Mouse (Mus musculus) MEL (cell line): ENCODE measurements at regions not wholly inside any gene's neighbourhood (a gene's known extent, or its start where the extent isn't known, plus 50 kb on each side); places are given as distances from the start of the nearest gene placed in this dataset.

Source experiments
- DNase-seq: peaks from one replicate; pipeline ENCODE4 v3.0.0; 2011; ENCODE audit warnings: low read depth, low spot score
- H3K27ac ChIP-seq: 2 replicates; pipeline ENCODE4 v1.5.1; 2012; ENCODE audit warnings: low read depth, mild to moderate bottlenecking, control low read depth, low read length, moderate library complexity; ENCODE audit not compliant: control insufficient read depth
- H3K27me3 ChIP-seq, 2 experiments: fragments of 150-350 bp in 1 of 2; sonication (generic) in 1 of 2; 2 replicates each; pipeline ENCODE4 v1.6.1; 2012; ENCODE audit warnings: low read length in 2 of 2, mild to moderate bottlenecking in 2 of 2, improper control_type of control experiment in 1 of 2, moderate library complexity in 1 of 2; ENCODE audit not compliant: insufficient read depth in 2 of 2, control insufficient read depth in 1 of 2
- H3K36me3 ChIP-seq, 2 experiments: 2 replicates each; pipeline ENCODE4 v1.6.1; 2012 to 2014; ENCODE audit warnings: low read length in 2 of 2, improper control_type of control experiment in 1 of 2, inconsistent platforms in 1 of 2, mild to moderate bottlenecking in 1 of 2; ENCODE audit not compliant: insufficient read depth in 2 of 2, control insufficient read depth in 1 of 2
- H3K4me1 ChIP-seq, 2 experiments: fragments of 150-350 bp in 1 of 2; sonication (generic) in 1 of 2; 2 replicates each; pipeline ENCODE4 v1.6.1; 2012; ENCODE audit warnings: low read length in 2 of 2, improper control_type of control experiment in 1 of 2, mild to moderate bottlenecking in 1 of 2; ENCODE audit not compliant: insufficient read depth in 2 of 2, control insufficient read depth in 1 of 2
- H3K4me3 ChIP-seq, 2 experiments: fragments of 150-350 bp in 1 of 2; sonication (generic) in 1 of 2; 2 replicates each; pipeline ENCODE4 v1.5.1; 2012; ENCODE audit warnings: low read depth in 2 of 2, low read length in 2 of 2, mild to moderate bottlenecking in 2 of 2, moderate library complexity in 2 of 2, control low read depth in 1 of 2, improper control_type of control experiment in 1 of 2; ENCODE audit not compliant: control insufficient read depth in 1 of 2, insufficient read depth in 1 of 2
- H3K79me2 ChIP-seq: 2 replicates; pipeline ENCODE4 v1.6.1; 2012; ENCODE audit warnings: mild to moderate bottlenecking, low read length, moderate library complexity; ENCODE audit not compliant: control insufficient read depth, poor library complexity, insufficient read depth
- H3K9ac ChIP-seq: 2 replicates; pipeline ENCODE4 v1.6.1; 2012; ENCODE audit warnings: low read depth, mild to moderate bottlenecking, control low read depth, low read length, moderate library complexity; ENCODE audit not compliant: control insufficient read depth, poor library complexity, severe bottlenecking
- H3K9me3 ChIP-seq: fragments of 150-350 bp; sonication (generic); replicated peaks from 2 replicates; pipeline ENCODE4 v1.6.1; 2012; ENCODE audit warnings: mild to moderate bottlenecking, low read length, improper control_type of control experiment, moderate library complexity; ENCODE audit not compliant: insufficient read depth
- BHLHE40 ChIP-seq: IDR thresholded peaks from 2 replicates; pipeline ENCODE4 v1.6.1; 2012; ENCODE audit warnings: low read depth, mild to moderate bottlenecking, inconsistent platforms, low read length, improper control_type of control experiment, borderline replicate concordance
- CTCF ChIP-seq, 3 experiments: IDR thresholded peaks in 2 of 3; conservative IDR thresholded peaks in 1 of 3; 2 replicates each; pipeline ENCODE4 v1.5.1; 2011 to 2012; ENCODE audit warnings: low read length in 3 of 3, low read depth in 2 of 3, mild to moderate bottlenecking in 2 of 3, improper control_type of control experiment in 1 of 3, inconsistent platforms in 1 of 3, mixed read lengths in 1 of 3, moderate library complexity in 1 of 3; ENCODE audit not compliant: control insufficient read depth in 1 of 3, insufficient read depth in 1 of 3, poor library complexity in 1 of 3, severe bottlenecking in 1 of 3
- E2F4 ChIP-seq: IDR thresholded peaks from 2 replicates; pipeline ENCODE4 v1.6.1; 2011; ENCODE audit warnings: low read depth, low read length, improper control_type of control experiment, borderline replicate concordance
- ELF1 ChIP-seq: IDR thresholded peaks from 2 replicates; pipeline ENCODE4 v1.6.1; 2014; ENCODE audit warnings: low read depth, mild to moderate bottlenecking, inconsistent platforms, low read length, improper control_type of control experiment, moderate library complexity
- GATA1 ChIP-seq: IDR thresholded peaks from 2 replicates; pipeline ENCODE4 v1.6.1; 2011; ENCODE audit warnings: low read depth, low read length, improper control_type of control experiment
- HCFC1 ChIP-seq: IDR thresholded peaks from 2 replicates; pipeline ENCODE4 v1.6.1; 2012; ENCODE audit warnings: low read depth, mild to moderate bottlenecking, inconsistent platforms, low read length, improper control_type of control experiment, moderate library complexity
- JUND ChIP-seq: IDR thresholded peaks from 2 replicates; pipeline ENCODE4 v1.6.1; 2011; ENCODE audit warnings: low read depth, mild to moderate bottlenecking, improper control_type of control experiment, low read length
- KAT2A ChIP-seq: conservative IDR thresholded peaks from 2 replicates; pipeline ENCODE4 v1.6.1; 2012; ENCODE audit warnings: low read depth, low read length, improper control_type of control experiment, inconsistent platforms
- MAFK ChIP-seq: IDR thresholded peaks from 2 replicates; pipeline ENCODE4 v1.6.1; 2011; ENCODE audit warnings: low read depth, mild to moderate bottlenecking, low read length, improper control_type of control experiment, borderline replicate concordance
- MAX ChIP-seq: IDR thresholded peaks from 2 replicates; pipeline ENCODE4 v1.6.1; 2011; ENCODE audit warnings: low read length, improper control_type of control experiment
- NELFE ChIP-seq: IDR thresholded peaks from 2 replicates; pipeline ENCODE4 v1.6.1; 2011; ENCODE audit warnings: low read depth, low read length, improper control_type of control experiment
- NRF1 ChIP-seq: IDR thresholded peaks from 2 replicates; pipeline ENCODE4 v1.6.1; 2014; ENCODE audit warnings: low read depth, mild to moderate bottlenecking, inconsistent platforms, low read length, improper control_type of control experiment, moderate library complexity; ENCODE audit not compliant: poor library complexity, insufficient read depth, severe bottlenecking
- POLR2AphosphoS2 ChIP-seq: IDR thresholded peaks from 2 replicates; pipeline ENCODE4 v1.6.1; 2011; ENCODE audit warnings: low read length, improper control_type of control experiment
- POLR2AphosphoS5 ChIP-seq: IDR thresholded peaks from 2 replicates; pipeline ENCODE4 v1.6.1; 2012; ENCODE audit warnings: low read depth, borderline replicate concordance, mild to moderate bottlenecking, inconsistent platforms, low read length, moderate library complexity, mixed read lengths
- RAD21 ChIP-seq: IDR thresholded peaks from 2 replicates; pipeline ENCODE4 v1.6.1; 2011; ENCODE audit warnings: mild to moderate bottlenecking, low read depth, low read length, improper control_type of control experiment
- RCOR1 ChIP-seq: IDR thresholded peaks from 2 replicates; pipeline ENCODE4 v1.6.1; 2012; ENCODE audit warnings: low read depth, mild to moderate bottlenecking, inconsistent platforms, low read length, improper control_type of control experiment
- SIN3A ChIP-seq: IDR thresholded peaks from 2 replicates; pipeline ENCODE4 v1.6.1; 2012; ENCODE audit warnings: low read length, improper control_type of control experiment, inconsistent platforms
- TAL1 ChIP-seq: IDR thresholded peaks from 2 replicates; pipeline ENCODE4 v1.6.1; 2012; ENCODE audit warnings: mild to moderate bottlenecking, inconsistent platforms, low read length, moderate library complexity, mixed read lengths
- TCF12 ChIP-seq: IDR thresholded peaks from 2 replicates; pipeline ENCODE4 v1.6.1; 2014; ENCODE audit warnings: low read depth, mild to moderate bottlenecking, inconsistent platforms, low read length, improper control_type of control experiment, moderate library complexity
- UBTF ChIP-seq: IDR thresholded peaks from 2 replicates; pipeline ENCODE4 v1.6.1; 2012; ENCODE audit warnings: low read depth, mild to moderate bottlenecking, inconsistent platforms, low read length, improper control_type of control experiment, moderate library complexity, borderline replicate concordance; ENCODE audit not compliant: insufficient read depth
- ZC3H11A ChIP-seq: IDR thresholded peaks from 2 replicates; pipeline ENCODE4 v1.6.1; 2012; ENCODE audit warnings: low read depth, mild to moderate bottlenecking, inconsistent platforms, low read length, improper control_type of control experiment
- ZNF384 ChIP-seq: IDR thresholded peaks from 2 replicates; pipeline ENCODE4 v1.6.1; 2012; ENCODE audit warnings: low read depth, mild to moderate bottlenecking, inconsistent platforms, low read length, improper control_type of control experiment

- Histone ChIP-seq H3K9me3 (no peaks in the 10 kb centered on the region), H3K27me3 (peaks cover 5 to 8% of the 10 kb centered on the region in 2 experiments), H3K4me3 (no peak overlapping the region), H3K9ac (no peak overlapping the region), H3K79me2 (no peaks in the 10 kb centered on the region), H3K27ac (no peak overlapping the region), H3K36me3 (no peaks in the 10 kb centered on the region), H3K4me1 (no peaks in the 10 kb centered on the region)
- TF ChIP-seq E2F4 = no peak
- TF ChIP-seq SIN3A = no peak
- TF ChIP-seq MAX = no peak
- TF ChIP-seq POLR2AphosphoS5 = no peak
- no peak for TF ChIP-seq RAD21
- no peak for TF ChIP-seq TCF12
- no peak for TF ChIP-seq ZC3H11A
- no peak for TF ChIP-seq HCFC1
- TF ChIP-seq NELFE = no peak
- no peak for DNase-seq
Measured at GRCm38 (mm10) chr6:47386550-47386949, 66.6 kb upstream of the Cul1 start.

GRCm38 (mm10) chr6:47389908-47390307 lies 63.3 kb upstream of the Cul1 start:
- no peaks in the 10 kb centered on the region for H3K36me3 ChIP-seq
- H3K27me3 ChIP-seq = peaks cover 5 to 8% of the 10 kb centered on the region in 2 experiments
- no peaks in the 10 kb centered on the region for H3K79me2 ChIP-seq
- no peak for DNase-seq
- no peak overlapping the region for H3K27ac ChIP-seq
- H3K9me3 ChIP-seq = no peaks in the 10 kb centered on the region
- TF ChIP-seq POLR2AphosphoS5 (no peak), CTCF (IDR thresholded peaks at IDR 0.05 in 2 of 3, conservative IDR thresholded peaks at IDR 0.05 in 1 of 3; ENCODE audit: control insufficient read depth in 1 of 3, insufficient read depth in 1 of 3, low read depth in 2 of 3, low read length in 3 of 3, poor library complexity in 1 of 3, severe bottlenecking in 1 of 3) (no peak), POLR2AphosphoS2 (no peak), NRF1 (no peak), KAT2A (no peak), ZNF384 (no peak), RCOR1 (no peak), ELF1 (no peak), TAL1 (no peak), GATA1 (no peak), JUND (no peak), UBTF (no peak), MAFK (no peak), BHLHE40 (no peak)
- H3K9ac ChIP-seq = no peak overlapping the region
- no peak overlapping the region for H3K4me3 ChIP-seq
- no peaks in the 10 kb centered on the region for H3K4me1 ChIP-seq
